Mouse (Mus musculus) layer of hippocampus, adult 9-11 months (tissue): ENCODE measurements around the gene 2310039H08Rik.
A peak's percentile ranks its signal among the peaks of the same experiment; 100 is the strongest.
"Not testable (repeated sequence)": the region's sequence is repeated elsewhere in the genome, so short reads cannot be mapped to it uniquely, and the experiment has no call there.

Source experiments
- DNase-seq: peaks from one replicate; pipeline ENCODE4 v3.0.0; 2022

2310039H08Rik gene

DNA sequence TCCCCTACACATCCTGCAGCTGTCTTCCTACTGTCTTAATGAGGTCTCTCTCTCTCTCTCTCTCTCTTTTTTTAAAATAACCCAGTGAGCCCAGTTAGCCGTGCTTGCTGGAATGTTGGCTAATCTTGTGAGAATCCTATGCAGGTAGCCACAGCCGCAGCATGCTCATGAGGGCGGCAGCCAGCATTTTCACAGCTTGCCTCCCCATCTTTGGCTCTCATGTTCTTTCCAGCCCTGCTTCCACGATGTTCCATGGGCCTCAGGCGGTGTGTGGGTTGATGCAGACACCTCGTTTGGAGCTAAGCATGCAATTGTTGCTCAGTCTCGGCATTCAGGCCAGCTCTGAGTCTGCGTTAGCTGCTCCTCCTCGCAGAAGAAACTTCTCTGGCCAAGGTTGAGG is 7.5 kb upstream of the 2310039H08Rik start:
- peak; percentile 69 for DNase-seq

DNA sequence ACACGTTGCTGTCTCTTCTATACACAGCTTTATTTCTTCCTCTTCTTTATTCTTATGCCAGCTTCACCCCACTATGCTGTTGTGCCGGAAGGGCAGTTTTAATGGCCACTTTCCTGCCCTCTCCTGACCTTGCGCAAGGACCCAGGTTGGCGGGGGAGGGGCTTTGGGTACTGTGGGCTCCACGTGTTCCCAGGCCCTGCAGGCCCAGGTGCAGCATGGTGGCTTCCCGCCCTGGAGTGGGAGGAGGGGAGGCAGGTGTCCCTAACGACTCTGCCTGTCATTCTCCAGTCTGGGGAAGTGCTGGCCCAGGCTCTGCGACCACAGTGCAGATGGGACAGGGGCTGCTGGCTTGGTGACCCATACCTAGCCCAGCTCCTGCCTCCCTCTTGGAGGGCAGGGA is 4.6 kb upstream of the 2310039H08Rik start:
- DNase-seq, result no peak

- no peak for DNase-seq
These were observed 1.9 kb upstream of the 2310039H08Rik start for GRCm38 (mm10) chr17:46770546-46770945.

- DNase-seq, result no peak
These were observed 1.4 kb upstream of the 2310039H08Rik start for GRCm38 (mm10) chr17:46771025-46771424.

DNA sequence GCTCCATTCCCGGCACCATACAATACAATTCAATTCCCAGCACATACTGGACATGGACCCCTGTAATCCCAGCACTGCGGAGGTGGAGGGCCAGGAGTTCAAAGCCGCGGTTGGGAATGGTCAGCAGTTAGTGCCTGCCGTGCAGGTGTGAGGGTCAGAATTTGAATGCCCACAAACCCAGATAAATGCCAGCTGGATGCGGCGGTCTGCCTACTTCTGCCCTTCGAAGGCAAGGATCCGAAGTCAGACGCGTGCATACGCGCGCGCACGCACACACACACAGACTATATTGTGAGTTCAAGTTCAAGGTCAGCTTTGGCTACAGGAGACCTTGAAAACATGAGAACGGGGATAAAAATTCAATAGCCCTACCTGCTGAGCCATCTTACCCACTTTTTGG is 819 bp upstream of the 2310039H08Rik start:
- no peak for DNase-seq

DNA sequence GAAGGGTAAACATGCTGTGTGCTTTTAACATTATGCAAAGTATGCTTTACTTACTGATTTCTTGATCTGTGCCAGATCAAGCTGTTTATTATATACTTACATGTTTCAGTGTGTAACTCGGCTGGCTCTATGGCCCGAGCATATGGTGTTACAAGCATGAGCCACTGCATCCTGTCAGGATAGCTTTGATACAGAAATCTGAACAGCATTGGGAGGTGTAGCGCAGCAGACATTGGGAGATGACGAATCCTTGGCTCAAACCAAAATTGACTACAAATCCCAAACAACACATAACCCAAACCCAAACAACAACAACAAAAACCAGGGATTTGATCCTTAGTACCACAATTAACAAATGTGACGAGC is 414 bp upstream of the 2310039H08Rik start:
- DNase-seq, result no peak

- no peak for DNase-seq
These were observed 1.1 kb downstream of the 2310039H08Rik start for GRCm38 (mm10) chr17:46773278-46774130.

GRCm38 (mm10) chr17:46774131-46774472 is 1.7 kb downstream of the 2310039H08Rik start:
- DNase-seq, result no peak

DNA sequence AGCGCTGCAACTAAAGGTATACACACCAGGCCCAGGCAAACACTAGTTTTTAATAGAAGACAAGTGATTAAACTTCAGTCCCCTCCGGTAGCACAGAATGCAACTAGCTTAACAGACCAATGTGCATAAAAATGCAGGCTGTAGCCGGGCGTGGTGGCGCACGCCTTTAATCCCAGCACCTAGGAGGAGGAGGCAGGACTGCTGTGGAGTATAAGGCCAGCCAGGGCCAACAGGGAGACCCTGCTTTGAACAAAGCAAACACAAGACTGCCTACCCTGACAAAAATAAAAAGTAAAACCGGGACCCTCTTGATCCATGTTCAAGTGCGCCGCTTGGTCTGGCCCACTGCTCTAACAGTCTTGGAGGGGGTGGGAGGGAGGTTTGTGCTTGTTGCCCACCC is 2.6 kb downstream of the 2310039H08Rik start:
- DNase-seq, result no peak

DNA sequence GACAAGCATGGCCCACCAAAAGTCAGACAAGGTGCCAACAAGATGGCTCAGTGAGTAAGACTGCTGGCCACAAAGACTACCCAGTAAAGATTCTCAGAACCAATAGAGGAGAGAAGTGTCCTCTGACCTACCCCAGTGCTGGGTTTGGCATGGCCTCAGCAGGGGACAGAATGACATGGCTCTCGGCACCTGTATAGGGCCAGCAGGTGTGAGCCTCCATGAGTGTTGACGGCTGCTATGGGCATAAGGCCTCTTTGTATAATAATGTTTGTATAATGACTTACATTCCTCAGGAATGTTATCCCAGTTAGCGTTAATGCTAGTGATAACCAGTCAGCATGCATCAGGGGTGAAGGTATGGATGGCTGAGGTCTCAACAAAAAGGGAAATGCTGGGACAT is 3.7 kb downstream of the 2310039H08Rik start:
- no peak for DNase-seq

GRCm38 (mm10) chr17:46781876-46782275 is 9.4 kb downstream of the 2310039H08Rik start:
- no peak for DNase-seq

DNA sequence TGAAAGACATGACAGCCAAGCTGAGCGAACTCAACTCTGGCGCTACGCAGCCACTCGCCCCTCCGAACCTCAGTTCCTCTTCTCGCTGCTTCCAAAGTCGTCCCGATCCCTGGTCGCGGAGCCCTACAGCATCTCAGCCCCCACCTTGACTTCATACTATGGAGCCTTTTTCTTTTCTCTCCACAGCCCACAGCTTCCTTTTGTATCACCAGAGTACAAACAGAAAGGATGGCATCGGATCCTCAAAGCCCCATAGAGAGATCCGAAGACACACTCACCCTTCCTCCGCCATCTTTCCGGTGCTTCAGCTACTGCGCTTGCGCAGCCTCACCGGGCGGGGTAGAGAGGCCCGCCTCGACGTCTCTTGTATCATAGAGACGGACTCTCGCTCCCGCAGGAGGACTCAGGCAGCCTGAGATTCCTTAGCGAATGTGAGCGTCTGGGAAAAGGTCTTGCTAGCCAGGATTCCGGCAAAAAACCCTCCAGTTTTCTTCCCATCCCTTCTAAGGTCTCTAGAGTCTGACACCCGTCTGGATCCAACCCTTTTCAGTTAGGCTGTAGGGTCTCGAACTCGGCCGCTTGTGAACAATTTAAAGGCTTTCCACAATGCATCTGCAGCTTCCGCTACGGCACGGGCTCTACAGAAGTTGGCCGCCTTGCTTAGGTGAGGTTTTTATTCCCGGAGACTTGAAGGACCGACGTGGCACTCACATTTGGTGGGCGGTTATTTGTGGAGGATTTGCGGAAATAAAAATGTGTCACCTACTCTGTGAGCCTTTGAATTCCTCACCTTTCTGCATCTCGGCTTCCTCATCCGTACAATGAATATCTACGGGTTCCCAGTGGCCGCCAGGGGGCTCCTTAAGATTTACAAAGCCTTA is 10.1 kb downstream of the 2310039H08Rik start, which contains the start of gene Rpl7l1:
Rpl7l1 (minus strand) TSS at position 332 of the 881 bp plus-strand sequence.
- peak; percentile 92 for DNase-seq

DNA sequence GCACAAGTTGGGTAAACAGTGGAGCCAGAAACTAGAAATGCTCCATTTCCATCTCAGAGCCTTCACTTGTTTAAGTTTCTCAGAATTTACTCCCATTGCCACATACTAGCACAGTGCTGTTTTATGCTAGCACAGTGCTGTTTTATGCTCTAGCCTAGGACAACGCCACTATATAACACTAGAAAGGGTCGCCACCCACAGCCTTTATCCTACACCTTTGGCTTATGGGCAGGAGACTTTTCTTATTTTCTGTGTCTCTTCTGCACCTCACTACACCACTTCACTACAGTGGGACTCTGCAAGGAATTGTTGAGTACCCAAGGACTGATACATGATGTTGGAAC is 10.8 kb downstream of the 2310039H08Rik start:
- no peak for DNase-seq

DNA sequence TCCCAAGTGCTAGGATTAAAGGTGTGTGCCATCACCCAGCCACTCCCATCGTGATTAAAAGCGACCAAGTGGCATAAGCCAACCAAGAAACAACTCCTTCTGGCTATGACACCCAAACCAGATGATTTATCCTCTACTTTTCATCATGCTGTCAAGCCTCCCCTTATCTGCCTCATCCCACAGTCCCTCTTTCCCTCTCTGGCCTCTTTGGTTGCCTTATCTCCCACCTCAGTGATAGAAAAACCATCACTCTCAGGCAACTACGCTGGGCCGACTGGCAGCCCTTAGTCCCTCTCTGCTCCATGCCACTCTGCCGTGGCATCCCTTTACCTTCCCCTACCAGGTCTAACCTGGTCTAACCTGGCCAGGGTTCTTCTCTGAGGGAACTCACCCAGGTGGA is 14.5 kb downstream of the 2310039H08Rik start:
- DNase-seq, result no peak

DNA sequence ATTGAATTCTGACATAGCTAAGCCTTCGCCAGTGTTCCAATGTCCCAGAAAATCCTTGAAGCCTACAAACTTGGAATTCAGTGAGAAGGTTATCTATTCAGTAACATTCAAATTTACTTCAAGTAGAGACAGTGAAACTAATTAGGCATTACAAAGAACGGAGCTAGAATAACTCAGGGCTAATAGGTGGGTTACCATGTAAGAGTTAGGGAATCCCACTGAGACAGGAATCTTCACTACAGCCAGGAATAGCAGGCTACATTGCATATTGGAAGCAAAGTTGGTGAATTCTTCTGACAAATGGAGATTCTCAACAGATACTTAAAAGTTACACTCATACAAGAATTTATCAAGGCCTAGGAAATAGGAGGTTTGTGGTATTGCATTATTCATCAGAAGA is 15.5 kb downstream of the 2310039H08Rik start:
- DNase-seq, result not testable (repeated sequence)

DNA sequence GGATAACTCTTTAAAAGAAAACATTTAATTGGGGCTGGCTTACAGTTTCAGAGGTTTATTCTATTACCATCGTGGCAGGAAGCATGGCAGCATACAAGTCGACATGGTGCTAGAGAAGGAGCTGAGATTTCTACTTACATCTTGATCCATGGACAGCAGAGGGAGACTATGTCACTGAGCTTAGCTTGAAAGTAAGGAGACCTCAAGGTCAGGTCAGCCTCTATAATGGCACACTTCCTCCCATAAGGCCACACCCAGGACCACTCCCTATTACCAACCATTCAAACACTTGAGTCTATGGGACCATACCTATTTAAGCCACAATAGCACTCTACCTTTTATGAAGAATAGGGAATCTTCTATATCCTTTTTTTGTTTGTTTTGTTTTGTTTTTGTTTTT is 20.5 kb downstream of the 2310039H08Rik start:
- DNase-seq, result no peak

DNA sequence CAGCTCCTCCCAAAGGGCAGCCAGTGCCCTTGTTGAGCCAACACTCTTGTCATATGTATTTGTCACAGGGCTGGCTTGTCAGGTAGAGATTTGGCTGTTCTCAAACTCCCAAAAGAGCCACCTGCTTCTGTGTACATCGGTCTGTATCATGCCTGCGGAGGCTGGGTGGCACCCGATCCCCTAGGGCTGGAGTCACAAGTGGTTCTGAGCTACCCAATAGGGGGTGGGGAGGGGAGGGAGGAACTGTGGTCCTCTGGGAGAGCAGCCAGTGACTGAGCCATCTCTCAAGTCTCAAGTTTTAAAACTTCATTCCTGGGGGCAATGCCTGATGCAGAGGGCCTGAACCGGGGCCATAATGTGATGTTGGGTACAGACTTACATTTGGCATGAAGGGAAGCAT is 24.3 kb downstream of the 2310039H08Rik start:
- DNase-seq, result no peak

- DNase-seq, result no peak
These were observed 25.0 kb downstream of the 2310039H08Rik start for GRCm38 (mm10) chr17:46797386-46797785.

GRCm38 (mm10) chr17:46799680-46800079 is 27.2 kb downstream of the 2310039H08Rik start:
- no peak for DNase-seq

- no peak for DNase-seq
These were observed 29.3 kb downstream of the 2310039H08Rik start for GRCm38 (mm10) chr17:46801761-46802160.

DNA sequence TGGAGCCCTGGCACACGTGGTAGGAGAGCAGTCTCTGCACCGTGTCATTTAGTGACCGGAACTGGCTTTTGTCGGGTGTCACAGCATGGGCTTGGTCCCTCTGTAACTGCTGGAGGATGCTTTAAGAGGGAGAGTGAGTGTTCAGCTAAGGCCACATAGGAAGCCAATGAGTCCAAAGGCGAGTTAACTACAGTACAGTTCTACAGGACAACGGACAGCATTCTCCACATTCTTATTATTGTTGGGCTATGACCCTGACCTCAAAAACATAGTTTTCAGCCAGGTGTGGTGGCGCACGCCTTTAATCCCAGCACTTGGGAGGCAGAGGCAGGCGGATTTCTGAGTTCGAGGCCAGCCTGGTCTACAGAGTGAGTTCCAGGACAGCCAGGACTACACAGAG is 35.9 kb downstream of the 2310039H08Rik start:
- DNase-seq, result no peak

DNA sequence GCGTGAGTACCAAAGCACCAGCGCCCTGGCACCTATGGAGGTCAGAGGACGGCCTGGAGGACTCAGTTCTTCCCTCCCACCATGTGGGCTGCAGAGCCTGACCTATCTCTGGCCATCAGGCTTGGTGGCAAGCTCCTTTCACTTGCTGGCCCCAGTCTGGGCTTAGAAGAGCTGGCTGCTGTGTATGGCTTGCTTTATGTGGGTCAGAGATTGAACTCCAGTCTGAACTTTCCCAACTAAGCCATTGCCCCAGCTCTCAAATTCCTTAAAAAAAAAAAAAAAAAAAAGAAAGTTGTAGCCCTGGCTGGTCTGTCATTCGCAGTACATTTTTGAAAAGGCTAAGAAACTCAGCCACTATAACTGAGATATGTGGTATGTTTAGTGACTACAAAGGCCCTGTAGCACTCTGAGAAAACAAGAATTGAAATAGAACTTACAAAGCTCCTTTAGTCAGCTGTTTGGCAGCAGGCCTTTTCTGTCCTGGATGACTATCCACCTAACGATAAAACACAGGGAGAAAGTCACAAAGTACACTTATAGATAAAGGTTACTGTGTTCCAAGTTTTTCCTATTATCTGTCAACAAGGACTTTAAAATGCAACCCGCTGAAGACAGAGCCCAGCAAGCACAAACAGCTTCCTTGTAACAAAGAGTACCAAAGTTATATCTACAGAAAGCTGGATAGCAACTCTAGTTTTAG is 36.8 kb downstream of the 2310039H08Rik start:
- DNase-seq, result no peak

DNA sequence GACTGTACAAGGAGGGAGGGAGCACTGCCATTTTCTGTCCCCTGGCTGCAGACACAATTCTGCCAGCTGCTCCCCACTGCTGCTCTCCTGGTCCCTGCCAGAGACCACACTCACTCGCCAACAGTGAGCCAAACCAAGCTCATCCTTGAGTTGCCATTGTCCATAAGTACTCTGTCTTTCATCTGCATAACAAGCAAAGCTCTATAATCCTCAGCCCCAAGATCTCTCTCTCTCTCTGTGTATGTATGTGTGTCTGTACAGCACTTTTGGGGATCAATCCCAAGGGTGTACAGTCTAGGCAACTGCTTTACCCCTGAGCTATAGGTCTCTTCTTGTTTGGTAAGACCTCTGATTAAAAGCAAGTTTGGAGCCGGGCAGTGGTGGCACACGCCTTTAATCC is 38.2 kb downstream of the 2310039H08Rik start:
- DNase-seq, result no peak

DNA sequence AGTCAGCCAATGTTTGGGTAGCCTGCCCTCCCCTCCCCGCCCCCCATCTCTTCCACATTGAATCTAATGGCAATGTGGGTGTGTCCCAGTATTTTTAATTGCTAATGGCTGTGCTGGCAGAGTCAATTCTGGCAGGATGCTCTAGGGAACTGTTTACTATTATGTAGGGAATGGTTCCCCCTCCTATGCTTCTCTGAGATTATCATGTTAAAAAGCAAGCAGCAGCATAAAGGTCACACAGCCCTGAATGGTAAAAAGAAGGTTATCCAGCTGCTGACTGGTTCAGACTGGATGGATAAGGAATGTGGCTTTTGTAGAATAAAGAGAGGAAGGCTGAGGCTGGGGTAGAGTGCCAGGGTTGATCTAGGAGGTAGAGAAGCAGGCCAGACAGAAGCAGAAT is 40.0 kb downstream of the 2310039H08Rik start:
- no peak for DNase-seq
